Mouse (Mus musculus) adrenal gland, postnatal 25 days (tissue): ENCODE measurements around the gene Npc2. TPM values are rescaled to one million over a fixed set of nuclear protein-coding genes. Genes with fewer than 3 reads are reported as not detected.
A peak's percentile ranks its signal among the peaks of the same experiment; 100 is the strongest.

Experiments
- DNase-seq: peaks from one replicate; pipeline ENCODE4 v3.0.0; 2021; ENCODE audit warnings: mixed read lengths
- long read RNA-seq: library from polyadenylated mRNA; stranded (forward); transcript quantifications from one replicate; pipeline ENCODE4 v2.0.0, GENCODE M21; 2021
- total RNA-seq: library from RNA; stranded (reverse); gene quantifications from 2 replicates; pipeline ENCODE4 v1.2.3, GENCODE M21; 2021

Npc2 gene
- 68.1 and 74.3 TPM in 2 replicates for total RNA-seq
- long read RNA-seq, transcript Npc2-201 (4 exons, 3,299 nt): major isoform, 142 of 157 reads
- long read RNA-seq, partial matches to known transcripts: 10 of 157 reads
- long read RNA-seq, other reads (novel, unspliced or antisense): 4 of 157 reads

- DNase-seq: peak; percentile 95
Observed at GRCm38 (mm10) chr12:84772726-84773441, at the start of gene Npc2, which contains the start of gene Isca2. Gene Npc2, minus strand, starts transcription at chr12:84773152. Gene Isca2, plus strand, starts transcription at chr12:84773251.

- DNase-seq: no peak
Observed at GRCm38 (mm10) chr12:84819236-84820168, 46.5 kb upstream of the Npc2 start.

- no peak for DNase-seq
Observed at GRCm38 (mm10) chr12:84818496-84818895, 45.5 kb upstream of the Npc2 start.

- no peak for DNase-seq
Observed at GRCm38 (mm10) chr12:84814663-84815325, 41.8 kb upstream of the Npc2 start.

- DNase-seq: no peak
Observed at GRCm38 (mm10) chr12:84813773-84814172, 40.8 kb upstream of the Npc2 start.

GRCm38 (mm10) chr12:84812004-84812403, 39.1 kb upstream of the Npc2 start:
- peak; percentile 41 for DNase-seq

- no peak for DNase-seq
Observed at GRCm38 (mm10) chr12:84811510-84811909, 38.6 kb upstream of the Npc2 start.

- DNase-seq: no peak
Observed at GRCm38 (mm10) chr12:84810810-84811209, 37.9 kb upstream of the Npc2 start.

GRCm38 (mm10) chr12:84809033-84809432, 36.1 kb upstream of the Npc2 start:
- no peak for DNase-seq

GRCm38 (mm10) chr12:84807351-84807750, 34.4 kb upstream of the Npc2 start:
- no peak for DNase-seq

GRCm38 (mm10) chr12:84806726-84807125, 33.8 kb upstream of the Npc2 start:
- no peak for DNase-seq

- no peak for DNase-seq
Observed at GRCm38 (mm10) chr12:84806010-84806409, 33.1 kb upstream of the Npc2 start.

- no peak for DNase-seq
Observed at GRCm38 (mm10) chr12:84805228-84805842, 32.4 kb upstream of the Npc2 start.

- no peak for DNase-seq
Observed at GRCm38 (mm10) chr12:84802625-84803024, 29.7 kb upstream of the Npc2 start.

GRCm38 (mm10) chr12:84801532-84802110, 28.7 kb upstream of the Npc2 start:
- DNase-seq: no peak

- peak; percentile 42 for DNase-seq
Observed at GRCm38 (mm10) chr12:84800419-84800818, 27.5 kb upstream of the Npc2 start.

- no peak for DNase-seq
Observed at GRCm38 (mm10) chr12:84799086-84799485, 26.1 kb upstream of the Npc2 start.

GRCm38 (mm10) chr12:84794647-84795046, 21.7 kb upstream of the Npc2 start:
- DNase-seq: no peak

- DNase-seq: no peak
Observed at GRCm38 (mm10) chr12:84792629-84793028, 19.7 kb upstream of the Npc2 start.

GRCm38 (mm10) chr12:84790853-84791252, 17.9 kb upstream of the Npc2 start:
- DNase-seq: no peak

- no peak for DNase-seq
Observed at GRCm38 (mm10) chr12:84786091-84786490, 13.1 kb upstream of the Npc2 start.
